Mouse (Mus musculus): ENCODE measurements around the gene Lpin2.

DNA sequence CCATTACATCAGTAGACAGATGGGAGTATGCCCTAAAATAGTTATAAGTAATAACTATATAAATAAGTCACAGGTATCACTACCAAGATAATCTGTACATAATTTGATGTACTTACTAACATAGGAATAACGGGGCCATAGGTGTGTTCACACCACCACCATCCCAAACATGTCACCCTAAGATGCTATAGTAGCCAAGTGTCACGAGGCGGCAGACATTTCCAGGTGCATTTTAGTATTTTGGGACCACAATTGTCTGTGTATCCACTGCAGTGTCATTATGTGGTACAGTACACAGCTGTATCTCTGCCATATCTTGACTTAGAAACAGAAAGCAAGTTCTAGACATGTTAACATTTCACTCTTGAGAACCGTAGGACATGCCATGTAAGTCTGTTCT is 50.9 kb downstream of the Lpin2 start:
- TF ChIP-seq POLR2A (IDR thresholded peaks at IDR 0.05; ENCODE audit: control insufficient read depth in 1 of 2, insufficient read depth in 1 of 2, low read depth in 1 of 2, low read length in 2 of 2, poor library complexity in 1 of 2) = no peak
- no peak for TF ChIP-seq CTCF (IDR thresholded peaks at IDR 0.05 in 2 of 3, conservative IDR thresholded peaks at IDR 0.05 in 1 of 3; ENCODE audit: control insufficient read depth in 1 of 3, insufficient read depth in 1 of 3, low read depth in 2 of 3, low read length in 3 of 3, poor library complexity in 1 of 3, severe bottlenecking in 1 of 3)
- no peak for TF ChIP-seq MYC (IDR thresholded peaks at IDR 0.05; ENCODE audit: low read depth, low read length)
